Mouse (Mus musculus): ENCODE data around the gene Slc47a2.

GRCm38 (mm10) chr11:61342505-61343420 is at the start of gene Slc47a2:
- TF ChIP-seq POLR2A (IDR thresholded peaks at IDR 0.05; ENCODE audit: insufficient read length, low read depth) (no peak), E2F4 (IDR thresholded peaks at IDR 0.05; ENCODE audit: insufficient read depth) (no peak), MYOD1 (IDR thresholded peaks at IDR 0.05; ENCODE audit: control insufficient read depth in 1 of 3, insufficient read length in 2 of 3, low read depth in 2 of 3) (no peak)

Data from myocyte (in vitro differentiated cells).